Mouse (Mus musculus) NIH3T3 (cell line): ENCODE measurements around the gene A630089N07Rik.
A peak's percentile ranks its signal among the peaks of the same experiment; 100 is the strongest.

Source experiments
- DNase-seq: peaks from one replicate; pipeline ENCODE4 v3.0.0-alpha.2; 2012; ENCODE audit warnings: low read depth

The A630089N07Rik gene

DNA sequence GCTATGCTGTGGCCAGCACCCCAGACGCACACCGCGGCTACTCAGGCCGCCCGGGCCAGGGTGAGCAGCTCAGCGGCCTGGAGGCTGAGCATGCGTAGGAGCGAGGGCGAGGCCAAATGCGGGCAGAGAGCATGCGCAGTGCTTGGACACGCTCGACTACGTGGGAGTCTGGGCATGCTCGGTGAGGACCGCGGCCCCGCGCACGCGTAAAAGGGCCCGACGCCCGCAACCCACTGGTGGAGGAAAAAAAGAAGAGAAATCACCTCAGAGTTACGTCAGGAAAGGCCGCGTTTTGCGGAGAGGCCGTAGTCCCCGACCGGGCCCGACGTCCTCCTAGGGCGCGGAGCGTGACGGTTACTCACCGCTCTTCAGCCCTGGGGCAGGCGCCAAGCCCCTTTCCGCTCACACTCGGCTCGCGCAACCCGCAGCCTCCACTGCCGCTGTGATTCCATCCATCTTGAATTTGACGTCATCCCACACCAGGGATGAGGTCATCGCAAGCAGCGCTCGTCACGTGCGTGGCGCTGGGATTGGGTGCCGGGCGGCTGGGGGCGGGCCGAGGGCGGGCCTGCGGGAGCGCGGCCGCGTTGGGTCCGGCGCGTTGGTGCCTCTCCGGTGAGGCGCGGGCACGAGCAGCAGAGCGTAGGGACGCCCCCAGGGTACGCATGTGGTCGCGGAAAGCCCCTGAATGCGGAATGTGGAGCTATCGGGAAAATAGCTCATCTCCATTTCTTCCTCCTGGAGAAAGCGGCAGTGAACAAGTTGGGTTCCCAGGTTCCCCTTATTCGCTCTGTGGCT lies 119.9 kb downstream of the A630089N07Rik start, which contains the start of the genes C2cd2 and Zbtb21:
TSS of gene C2cd2 (minus strand) at position 448 of the 798 bp plus-strand sequence.
TSS of gene Zbtb21 (minus strand) at position 472 of the 798 bp plus-strand sequence.
- peak; percentile 97 for DNase-seq

DNA sequence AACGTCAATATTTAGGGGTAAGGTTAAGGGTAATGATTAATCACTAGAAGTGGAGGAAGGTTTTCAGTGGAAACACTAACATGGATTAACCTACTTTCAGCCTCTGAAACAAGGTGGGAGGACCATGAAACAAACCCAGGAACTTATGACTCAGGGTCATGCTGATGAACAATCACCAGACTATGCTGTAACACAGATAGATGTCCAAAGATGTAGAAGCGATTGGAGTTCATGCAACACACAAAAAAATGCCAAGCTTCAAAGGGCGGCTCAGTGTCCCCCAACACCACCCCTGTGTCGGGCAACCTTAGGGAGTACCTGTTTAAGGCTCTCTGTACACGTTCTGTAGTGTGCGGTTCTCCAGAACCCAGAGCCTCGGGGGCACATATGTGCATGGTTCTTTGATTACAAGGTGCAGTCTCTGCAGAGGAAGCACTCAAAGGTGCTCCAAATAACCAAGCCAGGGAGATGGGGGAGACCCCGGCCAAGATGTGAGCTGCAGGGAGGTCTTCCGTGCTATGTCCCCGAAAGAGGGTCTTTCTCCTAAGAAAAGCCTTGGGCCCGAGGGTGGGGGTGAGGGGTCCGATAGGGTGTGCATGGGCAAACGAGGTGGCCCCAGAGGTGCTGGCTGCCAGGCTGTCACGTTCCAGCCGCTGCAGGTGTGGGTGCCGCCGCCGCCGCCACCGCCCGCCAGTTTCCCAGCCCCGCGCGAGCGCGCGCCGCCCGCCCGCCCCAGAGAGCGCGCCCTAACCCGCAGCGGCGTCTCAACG lies 120.7 kb downstream of the A630089N07Rik start:
- DNase-seq: peak; percentile 57

DNA sequence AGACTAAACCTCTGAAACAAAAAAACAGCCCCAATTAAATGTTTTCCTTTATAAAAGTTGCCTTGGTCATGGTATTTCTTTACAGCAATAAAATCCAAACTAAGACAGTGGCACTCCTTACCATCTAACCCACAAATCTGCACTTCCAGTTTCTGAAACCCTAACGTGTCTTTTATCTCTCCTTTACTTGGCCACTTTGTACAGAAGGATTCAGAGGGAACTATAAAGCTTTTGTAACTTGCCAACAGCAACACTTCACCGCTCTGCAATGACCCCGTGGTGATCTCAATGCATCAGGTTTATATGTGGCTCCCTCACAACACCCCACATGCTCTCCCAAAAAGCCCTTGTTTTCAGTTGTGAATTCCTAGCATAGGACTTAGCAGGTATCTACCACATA lies 121.9 kb downstream of the A630089N07Rik start:
- DNase-seq: no peak

DNA sequence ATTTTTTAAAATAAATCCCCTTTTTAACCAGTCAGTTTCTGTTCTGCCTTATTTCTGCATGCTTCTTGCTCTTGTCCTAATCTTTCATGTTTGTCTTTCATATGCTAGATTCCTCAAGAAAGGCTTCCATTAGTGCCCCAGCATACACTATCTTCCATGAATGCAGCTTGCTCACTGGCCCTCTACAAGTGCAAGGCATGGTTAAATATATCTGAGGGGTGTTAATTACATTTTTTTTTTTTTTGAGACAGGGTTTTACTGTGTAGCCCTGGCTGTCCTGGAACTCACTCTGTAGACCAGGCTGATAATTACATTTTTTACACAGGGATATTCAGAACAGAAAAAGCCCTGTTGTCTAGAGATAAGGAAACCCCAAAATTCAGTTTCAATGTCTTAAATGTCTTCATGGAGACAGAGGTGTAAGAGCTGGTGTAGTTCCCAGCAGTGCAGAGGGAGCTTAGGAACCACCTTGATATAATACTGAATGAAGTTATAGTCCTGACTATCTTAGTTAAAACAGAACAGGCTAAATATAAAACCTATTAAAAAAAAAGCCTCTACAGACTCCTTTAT lies 123.8 kb downstream of the A630089N07Rik start:
- DNase-seq: no peak

DNA sequence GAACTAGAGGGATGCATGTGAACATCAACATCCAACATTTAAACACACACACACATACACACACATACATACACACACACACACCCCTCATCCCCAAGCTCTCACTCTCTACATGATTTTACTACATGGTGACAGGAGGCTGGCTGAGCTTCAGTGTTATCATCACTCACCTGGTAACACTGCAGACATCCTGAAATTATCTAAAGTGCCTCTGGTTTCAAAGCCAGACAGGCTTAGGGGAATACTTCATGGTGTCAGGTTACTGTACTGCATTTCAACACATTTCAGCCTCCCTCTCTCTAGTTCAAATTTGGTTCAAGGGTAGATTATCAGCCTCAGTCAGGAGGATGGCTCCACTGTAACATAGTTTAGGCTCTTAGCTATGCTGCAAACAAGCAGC lies 124.6 kb downstream of the A630089N07Rik start:
- DNase-seq: peak; percentile 46

DNA sequence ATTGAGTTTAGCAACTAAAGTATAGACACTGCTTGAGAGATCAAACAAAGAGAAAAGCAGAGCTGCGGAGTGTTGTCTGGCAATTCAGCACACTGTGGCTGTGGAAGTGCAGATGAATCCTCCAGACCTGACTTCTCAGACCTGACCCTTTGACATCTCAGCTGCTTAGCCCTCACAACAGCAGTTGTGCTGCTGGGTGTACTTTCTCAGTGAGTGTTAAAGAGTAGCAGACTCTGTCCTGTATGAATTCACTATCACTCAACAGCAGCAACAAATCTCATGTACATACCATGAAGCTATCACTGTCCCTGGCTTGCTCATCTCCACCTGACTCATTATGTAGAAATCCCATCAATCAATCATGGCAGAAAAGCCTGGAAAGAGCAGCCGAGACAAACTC lies 126.2 kb downstream of the A630089N07Rik start:
- no peak for DNase-seq

DNA sequence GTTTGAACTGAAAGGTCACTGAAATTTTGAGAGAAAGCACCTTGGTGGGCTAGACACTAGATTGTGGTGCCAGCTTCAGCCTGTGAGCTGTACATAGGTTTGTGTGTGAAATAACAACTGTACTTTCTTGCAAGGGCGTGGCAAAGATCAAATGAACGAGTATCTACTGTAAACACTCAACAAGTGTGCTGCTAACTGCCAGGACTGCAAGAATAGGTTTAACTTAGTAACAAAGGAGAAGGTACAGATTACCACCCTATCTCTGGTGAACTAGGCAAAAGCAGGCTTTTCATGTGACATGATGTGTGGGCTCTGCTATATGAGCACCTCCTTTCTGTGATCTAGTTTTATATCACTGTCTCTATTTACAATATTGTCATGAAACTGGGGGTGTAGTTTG lies 128.9 kb downstream of the A630089N07Rik start:
- no peak for DNase-seq

DNA sequence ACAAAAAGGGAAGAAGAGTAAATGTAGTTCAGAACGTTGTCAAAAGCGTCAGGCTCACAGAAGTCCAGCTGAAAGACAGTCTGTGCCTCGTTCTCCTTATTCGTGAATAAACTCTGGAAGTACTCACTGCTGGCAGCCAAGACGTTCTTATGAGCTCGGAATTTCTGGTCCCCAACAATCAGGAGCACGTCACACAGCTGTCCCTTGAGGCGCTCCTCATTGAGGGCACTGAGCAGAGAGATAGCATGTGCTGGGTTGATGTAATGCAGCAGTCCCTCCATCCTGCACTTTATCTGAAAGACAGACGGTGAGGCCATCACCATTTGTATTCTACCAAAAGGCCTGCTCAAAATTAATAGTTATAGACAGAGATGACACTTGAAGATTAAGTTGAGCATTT lies 129.4 kb downstream of the A630089N07Rik start:
- DNase-seq: no peak

DNA sequence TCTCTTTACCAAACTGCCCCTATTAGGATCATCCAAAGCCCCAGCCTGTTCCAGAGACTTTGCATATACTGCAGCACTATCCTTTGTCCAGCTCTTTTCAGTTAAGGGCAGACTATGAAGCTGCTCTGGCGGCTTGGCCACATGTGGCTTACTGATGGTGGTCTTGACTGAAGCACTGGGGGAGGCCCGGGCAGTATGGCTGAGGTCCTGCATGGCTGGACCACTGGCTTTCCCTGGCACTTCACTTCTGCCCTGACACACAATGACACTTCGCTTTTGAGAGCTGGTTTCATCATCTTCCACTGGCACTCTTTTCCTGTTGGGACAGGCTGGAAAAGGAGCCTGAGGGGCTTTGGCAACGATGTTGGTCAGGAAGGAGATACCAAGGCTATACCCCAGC lies 129.9 kb downstream of the A630089N07Rik start:
- no peak for DNase-seq
